Mouse (Mus musculus) urinary bladder, postnatal 14 days (tissue): ENCODE measurements around the gene Plekhg3.

Experiments
- DNase-seq: peaks from one replicate; pipeline ENCODE4 v3.0.0; 2021; ENCODE audit warnings: low spot score

Gene Plekhg3

GRCm38 (mm10) chr12:76530580-76531139 lies at the start of gene Plekhg3:
Gene Plekhg3 (plus strand): TSS chr12:76530891.
- no peak for DNase-seq

- DNase-seq = no peak
These were observed 48.2 kb upstream of the Plekhg3 start for GRCm38 (mm10) chr12:76482446-76482845.

GRCm38 (mm10) chr12:76482948-76483347 lies 47.7 kb upstream of the Plekhg3 start:
- no peak for DNase-seq

GRCm38 (mm10) chr12:76484881-76485280 lies 45.8 kb upstream of the Plekhg3 start:
- DNase-seq = no peak

- no peak for DNase-seq
These were observed 45.3 kb upstream of the Plekhg3 start for GRCm38 (mm10) chr12:76485381-76485780.

- no peak for DNase-seq
These were observed 43.7 kb upstream of the Plekhg3 start for GRCm38 (mm10) chr12:76486943-76487342.

- no peak for DNase-seq
These were observed 39.9 kb upstream of the Plekhg3 start for GRCm38 (mm10) chr12:76490798-76491197.

- peak; percentile 72 for DNase-seq
These were observed 37.2 kb upstream of the Plekhg3 start for GRCm38 (mm10) chr12:76493462-76493861.

GRCm38 (mm10) chr12:76495381-76495780 lies 35.3 kb upstream of the Plekhg3 start:
- DNase-seq = no peak

- DNase-seq = peak; percentile 74
These were observed 34.4 kb upstream of the Plekhg3 start for GRCm38 (mm10) chr12:76496324-76496723.

- no peak for DNase-seq
These were observed 31.4 kb upstream of the Plekhg3 start for GRCm38 (mm10) chr12:76499276-76499675.

GRCm38 (mm10) chr12:76500055-76500454 lies 30.6 kb upstream of the Plekhg3 start:
- no peak for DNase-seq

GRCm38 (mm10) chr12:76500896-76501295 lies 29.8 kb upstream of the Plekhg3 start:
- no peak for DNase-seq

GRCm38 (mm10) chr12:76502981-76503380 lies 27.7 kb upstream of the Plekhg3 start:
- peak; percentile 74 for DNase-seq

GRCm38 (mm10) chr12:76506522-76506921 lies 24.2 kb upstream of the Plekhg3 start:
- peak; percentile 69 for DNase-seq

- DNase-seq = no peak
These were observed 22.9 kb upstream of the Plekhg3 start for GRCm38 (mm10) chr12:76507791-76508190.

- DNase-seq = no peak
These were observed 21.7 kb upstream of the Plekhg3 start for GRCm38 (mm10) chr12:76508909-76509440.

GRCm38 (mm10) chr12:76512731-76513130 lies 18.0 kb upstream of the Plekhg3 start:
- no peak for DNase-seq

GRCm38 (mm10) chr12:76514842-76515241 lies 15.8 kb upstream of the Plekhg3 start:
- no peak for DNase-seq

- DNase-seq = no peak
These were observed 12.7 kb upstream of the Plekhg3 start for GRCm38 (mm10) chr12:76518000-76518399.

GRCm38 (mm10) chr12:76518909-76519842 lies 11.5 kb upstream of the Plekhg3 start:
- no peak for DNase-seq

GRCm38 (mm10) chr12:76523654-76524053 lies 7.0 kb upstream of the Plekhg3 start:
- DNase-seq = no peak

- DNase-seq = no peak
These were observed 5.8 kb upstream of the Plekhg3 start for GRCm38 (mm10) chr12:76524915-76525314.
